Mouse (Mus musculus) thymus, postnatal 4 days (tissue): ENCODE measurements around the gene Shq1.

Experiments
- DNase-seq: peaks from one replicate; pipeline ENCODE4 v3.0.0; 2021

Shq1 gene

DNA sequence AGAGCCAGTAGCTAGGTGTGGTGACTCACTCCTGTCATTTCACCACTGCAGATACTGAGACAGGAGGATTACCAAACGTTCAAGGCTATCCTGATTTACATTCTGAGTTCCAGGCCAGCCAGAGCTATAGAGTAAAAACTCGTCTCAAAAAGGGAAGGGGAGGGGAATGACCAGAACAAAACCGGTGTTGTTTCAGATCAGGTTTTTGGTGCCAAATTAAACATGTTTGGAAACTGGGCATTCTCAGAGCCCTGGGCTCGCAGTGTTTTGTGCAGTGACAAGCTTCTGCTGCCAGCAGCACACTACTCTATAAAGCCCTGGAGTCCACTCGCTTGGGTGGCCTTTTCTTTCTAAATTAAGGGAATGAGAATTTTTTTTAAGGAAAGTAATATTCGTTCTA, 8.7 kb downstream of the Shq1 start:
- DNase-seq, result no peak

DNA sequence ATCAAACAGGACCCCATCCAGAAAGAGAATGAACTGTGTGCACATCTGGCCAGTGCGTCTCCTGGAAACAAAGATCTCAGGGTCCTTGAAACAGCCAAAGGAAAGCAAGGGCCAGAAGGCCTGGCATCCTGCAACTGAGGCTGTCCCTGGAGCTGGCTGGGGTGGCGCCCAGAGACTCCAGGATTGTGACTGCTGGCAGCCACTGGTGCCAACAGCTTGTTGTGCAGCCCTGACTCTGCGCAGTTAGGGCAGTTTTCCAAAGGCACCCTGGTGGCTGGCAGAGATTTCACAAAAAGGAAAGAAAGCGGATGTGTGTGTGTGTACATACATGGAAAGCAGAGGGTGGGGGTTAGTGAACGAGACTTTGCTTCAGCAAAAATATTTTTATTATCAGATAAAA, 10.6 kb downstream of the Shq1 start:
- no peak for DNase-seq

DNA sequence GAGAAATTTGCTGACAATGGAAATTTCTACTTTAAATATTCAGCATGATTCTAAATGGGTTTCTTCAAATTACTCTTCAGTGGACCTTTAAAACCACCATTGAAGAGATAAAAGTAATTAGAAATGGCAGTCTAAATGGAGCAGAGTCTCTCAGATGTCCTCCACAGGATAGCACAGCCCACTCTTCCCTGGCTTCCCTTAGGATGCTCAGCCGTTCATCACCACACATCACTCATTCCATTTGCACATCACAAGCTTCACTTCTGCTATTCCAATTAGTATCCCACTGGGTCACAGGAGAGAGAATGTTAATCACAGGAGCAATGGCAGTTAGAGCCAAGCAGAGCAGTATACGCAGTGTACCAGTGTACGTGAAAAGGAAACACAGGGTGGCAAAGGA, 18.4 kb downstream of the Shq1 start:
- no peak for DNase-seq

DNA sequence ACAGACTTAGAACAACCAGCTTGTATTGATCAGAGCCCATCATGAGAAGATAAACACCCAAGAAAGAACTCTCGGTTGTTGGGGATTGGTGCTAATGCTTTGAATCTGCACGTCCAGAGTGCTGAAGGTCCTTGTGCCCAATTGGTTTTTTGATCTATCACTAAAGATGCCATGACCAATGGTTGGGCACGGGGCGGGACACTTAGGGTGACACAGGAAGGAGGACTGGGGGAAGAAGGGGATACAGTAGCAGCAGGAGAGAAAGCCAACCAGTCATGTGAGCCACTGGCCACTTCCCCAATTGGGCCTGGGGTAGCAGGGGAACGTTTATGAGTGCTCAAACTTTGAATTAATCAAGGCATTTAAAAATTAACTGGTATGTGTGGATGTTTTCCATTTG, 23.8 kb downstream of the Shq1 start:
- DNase-seq, result no peak

DNA sequence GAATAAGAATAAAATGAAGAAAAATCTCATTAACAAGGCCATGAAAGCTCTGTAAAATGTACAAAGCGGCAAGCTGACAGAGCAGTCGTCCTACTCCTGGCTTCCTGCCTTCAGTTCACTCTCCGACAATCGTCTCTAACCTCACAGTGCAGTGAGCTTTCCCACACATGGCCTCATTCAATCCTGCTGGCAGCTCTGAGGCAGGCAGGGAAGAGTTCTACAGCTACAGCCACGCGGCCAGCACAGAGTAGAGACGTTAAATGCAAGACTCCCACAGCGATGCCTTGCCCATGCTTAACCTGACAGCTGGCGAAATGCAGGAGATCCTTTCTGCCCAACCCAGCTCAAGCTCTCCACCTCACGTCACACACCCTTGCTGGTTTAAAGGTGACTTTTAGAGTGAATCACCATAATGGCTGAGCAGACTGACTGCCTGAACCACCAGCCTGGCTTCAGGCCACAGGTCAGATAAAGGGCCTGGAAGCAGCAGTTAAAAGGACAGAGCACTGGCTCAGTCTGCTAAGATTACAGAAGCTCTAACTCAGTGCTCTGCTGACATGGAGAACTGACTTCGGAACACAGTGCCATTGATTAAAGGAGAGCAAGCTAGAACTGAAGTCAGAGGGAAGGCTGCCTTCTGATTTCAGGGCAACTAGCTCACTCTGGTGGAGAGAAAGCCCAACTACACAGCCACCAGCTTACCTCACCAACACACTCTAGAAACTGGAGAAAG, 25.3 kb downstream of the Shq1 start:
- peak; percentile 38 for DNase-seq

DNA sequence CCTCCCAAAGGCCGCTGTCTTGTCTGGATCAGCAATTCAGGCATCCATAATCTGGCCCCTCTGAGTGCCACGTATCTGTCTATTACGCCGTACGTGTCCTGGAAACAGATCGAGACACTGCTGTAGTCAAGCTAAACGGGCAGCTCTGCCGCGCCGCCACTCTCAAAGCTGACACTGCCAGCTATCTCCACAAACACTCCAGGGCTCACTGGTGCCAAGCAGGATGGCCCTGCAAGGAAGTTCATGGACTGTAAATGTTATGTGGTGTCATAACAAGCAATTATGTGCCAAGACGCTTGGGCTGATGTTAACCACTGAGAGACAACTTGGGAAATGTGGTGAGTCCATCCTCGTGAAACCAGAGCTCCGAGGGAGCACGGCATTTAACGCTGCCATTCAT, 26.3 kb downstream of the Shq1 start:
- no peak for DNase-seq

DNA sequence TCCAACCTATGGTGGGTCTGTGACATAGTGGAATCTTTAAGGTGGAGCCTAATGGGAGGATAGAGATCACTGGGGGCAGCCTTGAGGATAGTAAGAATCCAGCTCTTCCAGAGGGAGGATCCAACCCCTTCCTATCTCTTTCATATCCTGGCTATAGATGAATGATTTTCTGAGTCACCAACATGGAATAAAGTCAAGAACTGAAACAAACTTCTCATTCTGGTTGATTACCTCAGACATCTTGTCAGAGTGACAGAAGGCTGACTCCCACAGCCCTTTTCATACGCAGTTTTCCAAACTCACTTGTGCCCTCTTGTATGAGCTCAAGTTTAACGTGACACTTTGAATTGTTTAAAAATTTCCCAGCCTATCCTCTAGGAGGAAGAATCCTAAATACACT, 28.2 kb downstream of the Shq1 start:
- DNase-seq, result no peak

DNA sequence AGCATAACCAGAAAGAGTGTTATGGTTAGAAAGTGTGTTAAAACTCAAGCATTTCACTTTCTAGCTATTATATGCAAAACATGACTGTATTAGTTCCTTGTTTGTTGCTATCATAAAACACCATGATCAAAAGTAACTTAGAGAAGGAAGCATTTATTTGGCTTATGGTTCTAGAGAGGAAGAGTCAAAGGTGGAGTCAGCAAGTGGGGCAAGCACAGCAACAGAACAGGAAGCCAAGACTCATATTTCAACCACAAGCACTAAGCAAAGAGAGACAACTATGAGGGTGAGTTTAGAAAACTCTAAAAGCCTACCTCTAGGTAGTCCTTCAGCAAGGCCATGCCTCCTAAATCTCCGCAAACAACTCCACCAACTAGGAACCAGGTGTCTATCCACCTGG, 30.4 kb downstream of the Shq1 start:
- no peak for DNase-seq

DNA sequence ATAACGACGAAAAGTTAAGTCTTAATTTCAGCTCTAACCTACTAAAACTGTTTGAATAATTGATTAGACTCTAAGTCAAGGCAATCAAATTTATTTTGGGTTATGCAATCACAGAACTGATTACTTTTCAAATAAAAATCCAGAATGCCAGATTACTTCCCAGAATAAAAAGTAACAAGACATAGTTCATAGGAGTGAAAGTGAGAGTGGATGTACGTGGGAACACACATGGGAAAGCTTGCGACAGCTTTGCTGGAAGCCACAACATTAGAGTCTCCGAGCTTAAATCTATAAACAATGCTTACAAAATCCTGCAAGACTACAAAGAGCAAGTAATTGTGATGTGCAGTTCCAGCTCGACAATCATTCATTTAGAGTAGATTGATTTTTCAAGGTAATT, 41.9 kb downstream of the Shq1 start:
- no peak for DNase-seq

DNA sequence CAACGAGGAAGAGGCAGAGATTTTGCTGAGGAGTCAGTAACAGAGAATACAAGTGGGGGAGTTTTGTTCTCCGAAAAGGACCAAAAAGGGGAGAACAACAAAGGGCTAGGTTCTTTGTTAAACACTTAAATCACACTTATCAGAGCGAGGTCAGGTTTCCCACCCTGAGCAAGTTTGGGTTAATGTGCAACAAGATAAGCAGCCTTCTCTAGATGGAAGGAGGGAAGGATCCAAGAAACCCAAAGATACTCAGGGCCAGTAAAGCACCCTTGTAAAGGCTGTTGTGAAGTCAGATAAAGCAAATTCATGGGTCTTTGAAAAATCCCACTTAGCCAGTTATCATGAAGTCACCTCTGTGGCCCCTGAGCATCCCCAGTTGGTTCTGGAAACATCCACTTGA, 42.7 kb downstream of the Shq1 start:
- DNase-seq, result no peak

DNA sequence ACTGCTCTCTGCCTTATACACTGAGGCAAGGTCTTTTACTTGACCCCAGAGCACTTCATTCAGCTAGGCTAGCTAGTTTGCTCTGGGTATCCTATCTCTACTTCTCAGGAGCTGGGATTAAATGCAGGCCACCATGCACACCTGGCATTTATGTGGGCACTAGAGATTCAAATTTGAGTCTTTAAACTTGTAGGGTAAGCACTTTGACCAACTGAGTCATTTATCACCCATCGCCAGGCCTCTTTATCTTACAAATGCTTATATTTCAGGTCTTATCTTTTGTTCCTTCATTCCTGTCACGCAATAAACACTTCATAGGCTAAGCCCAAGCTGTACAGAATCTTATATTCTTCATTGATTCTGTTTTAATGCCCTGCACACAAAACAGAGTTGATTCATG, 47.0 kb downstream of the Shq1 start:
- DNase-seq, result no peak

DNA sequence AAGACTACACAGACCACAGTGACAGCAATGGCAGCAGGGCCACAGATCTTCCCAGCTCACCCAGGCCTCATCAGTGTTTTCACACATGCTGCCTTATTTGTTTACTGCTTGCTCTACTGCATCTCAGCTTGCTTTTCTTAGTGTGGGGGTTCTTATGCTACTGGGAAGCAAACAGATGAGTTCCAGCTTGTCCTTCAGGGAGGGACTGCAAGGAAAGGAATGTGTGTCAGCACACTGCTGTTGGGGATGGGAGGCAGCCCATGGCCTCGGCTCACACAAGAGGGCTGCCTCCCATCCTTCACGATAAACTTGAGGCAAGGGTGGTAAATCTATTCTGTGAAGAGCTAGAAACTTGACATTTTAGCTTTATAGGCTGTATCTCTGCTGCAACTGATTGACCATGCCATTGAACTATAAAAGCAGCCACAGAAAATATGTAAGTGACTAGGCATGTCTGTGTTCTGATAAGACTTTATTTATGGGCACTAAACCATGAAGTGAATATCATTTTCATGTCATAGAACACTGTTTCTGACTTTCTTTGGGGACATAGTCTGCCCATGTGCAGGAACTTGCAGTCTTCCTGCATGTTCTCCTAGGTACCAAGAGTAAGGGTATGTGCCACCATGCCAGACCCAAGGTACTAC, 48.0 kb downstream of the Shq1 start:
- DNase-seq, result no peak

DNA sequence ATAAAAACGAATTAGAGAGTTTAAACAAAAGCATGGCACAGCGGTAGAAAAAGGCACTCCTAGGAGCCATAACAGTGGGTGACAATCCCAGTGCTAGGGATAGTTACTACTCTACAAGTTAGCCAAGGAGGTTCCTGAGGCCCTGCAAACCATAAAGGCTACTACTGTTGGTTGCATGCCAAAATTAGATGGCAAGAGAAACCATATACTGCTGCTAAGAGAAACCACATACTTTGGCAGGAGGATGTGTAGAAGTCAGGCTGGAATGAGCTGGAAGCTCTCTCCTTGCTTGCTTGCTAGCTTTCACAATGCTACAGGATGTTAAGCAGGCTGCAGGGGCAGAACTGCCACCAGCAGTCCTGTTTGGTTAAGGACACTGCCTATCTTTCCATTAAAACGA, 50.5 kb downstream of the Shq1 start:
- no peak for DNase-seq

DNA sequence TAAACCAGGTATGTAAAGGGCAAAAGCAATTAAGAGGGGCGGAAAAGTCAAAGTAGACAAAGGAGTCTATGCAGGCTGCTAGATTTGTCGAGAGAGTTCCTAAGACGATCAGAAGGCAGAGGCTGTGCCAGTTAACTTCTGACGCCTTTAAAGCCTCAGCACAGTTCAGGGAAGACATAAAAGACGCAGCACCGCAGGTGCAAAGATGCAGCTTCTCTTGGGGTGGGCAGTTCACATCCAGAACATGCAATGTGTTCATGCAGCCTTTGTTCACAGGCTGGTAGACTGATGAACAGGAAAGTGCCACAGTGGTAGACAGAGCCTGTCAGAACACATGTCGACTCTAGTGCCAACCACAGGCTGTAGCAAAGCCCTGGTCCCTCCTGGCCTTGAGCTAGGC, 51.6 kb downstream of the Shq1 start:
- peak; percentile 20 for DNase-seq

DNA sequence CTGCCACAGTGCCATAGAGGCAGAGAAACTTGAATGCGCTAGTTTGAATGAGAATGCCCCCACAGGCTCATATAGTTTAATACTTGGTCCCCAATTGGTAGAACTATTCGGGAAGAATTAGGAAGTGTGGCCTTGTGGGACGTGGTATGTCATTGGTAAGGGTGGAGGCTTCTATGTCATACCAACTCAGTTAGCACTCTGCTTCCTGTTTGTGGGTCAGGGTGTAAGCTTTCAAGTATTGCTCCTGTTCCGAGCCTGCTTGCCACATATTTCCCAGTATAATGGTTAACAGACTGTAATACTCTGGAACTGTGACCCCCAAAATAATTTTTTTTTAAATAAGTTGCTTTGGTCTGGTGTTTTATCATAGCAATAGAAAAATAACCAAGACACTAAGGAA, 54.8 kb downstream of the Shq1 start:
- DNase-seq, result no peak

DNA sequence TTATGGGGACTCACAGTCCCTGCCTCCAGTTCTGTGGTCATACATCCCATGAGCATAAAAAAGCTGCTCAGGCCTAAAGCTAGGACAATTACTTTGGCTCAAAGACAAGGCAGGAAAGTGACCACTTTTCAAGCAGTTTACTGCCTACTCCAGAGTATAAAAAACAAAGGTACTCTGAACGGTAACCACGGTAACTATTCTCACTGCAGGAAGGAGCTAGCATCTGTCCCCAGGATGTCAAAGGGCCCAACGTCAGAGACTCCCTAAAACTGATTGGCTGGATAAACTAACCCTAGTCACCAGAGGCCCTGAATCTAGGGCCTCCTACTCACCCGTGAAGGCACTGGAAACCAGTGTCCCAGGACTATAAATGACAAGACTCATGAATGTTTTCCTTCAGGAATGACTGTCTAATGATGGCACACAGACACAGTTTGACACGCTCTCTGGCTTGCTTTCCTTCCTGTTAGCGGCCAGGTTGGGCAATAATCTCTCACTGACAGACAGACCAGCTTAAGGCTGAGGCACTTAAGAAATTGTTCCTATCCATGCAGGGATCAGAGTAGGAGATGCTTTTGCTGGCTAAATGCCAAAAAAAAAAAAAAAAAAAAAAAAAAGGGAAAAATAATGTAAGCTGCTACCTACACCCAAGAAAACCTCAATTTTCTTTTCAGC, 57.2 kb downstream of the Shq1 start:
- no peak for DNase-seq

DNA sequence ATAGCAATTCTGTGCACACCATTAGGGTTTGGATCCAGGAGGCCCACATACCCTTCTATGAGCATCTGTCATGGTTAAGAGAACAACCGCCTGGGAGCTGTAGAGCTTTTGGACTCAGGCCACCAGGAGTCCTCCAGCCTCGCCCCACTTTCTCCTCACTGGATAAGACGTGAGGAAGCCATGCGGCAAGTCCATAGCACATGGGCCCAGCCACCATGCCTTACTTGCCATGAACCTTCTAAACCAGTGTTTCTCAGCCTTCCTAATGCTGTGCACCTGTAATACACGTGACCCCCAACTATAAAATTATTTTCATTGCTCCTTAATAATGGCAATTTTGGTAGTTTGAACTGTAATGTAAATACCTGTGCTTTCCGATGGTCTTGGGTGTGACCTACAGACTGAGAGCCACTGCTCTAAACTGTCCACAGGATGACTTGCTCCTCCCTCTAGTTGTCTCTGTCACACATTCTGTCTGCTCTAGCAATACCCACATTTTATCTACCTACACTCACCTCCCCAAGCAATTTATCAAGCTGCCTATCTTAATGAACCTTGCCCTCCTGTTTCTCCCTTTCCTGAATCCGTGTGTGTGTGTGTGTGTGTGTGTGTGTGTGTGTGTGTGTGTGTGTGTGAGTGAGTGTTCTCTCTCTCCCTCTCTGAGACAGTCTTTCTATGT, 59.9 kb downstream of the Shq1 start:
- no peak for DNase-seq

DNA sequence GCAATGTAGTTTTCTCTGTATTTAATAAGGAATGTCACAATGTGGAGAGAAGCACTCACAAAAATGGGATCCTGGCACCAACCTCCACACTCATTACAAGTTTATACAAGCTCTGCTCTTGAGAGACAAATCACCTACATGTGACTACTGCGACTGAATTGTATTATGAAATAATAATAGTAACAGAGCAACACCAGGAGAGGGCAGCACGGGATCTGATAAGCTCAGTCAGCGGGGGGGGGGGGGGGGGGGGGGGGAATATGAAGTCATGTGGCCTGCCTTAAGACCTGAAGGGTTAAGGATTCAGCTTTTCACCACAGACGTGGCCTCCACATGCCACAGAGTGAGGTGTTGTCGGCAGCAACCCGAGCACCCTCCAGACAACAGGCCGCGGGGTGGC, 60.8 kb downstream of the Shq1 start:
- DNase-seq, result peak; percentile 44

DNA sequence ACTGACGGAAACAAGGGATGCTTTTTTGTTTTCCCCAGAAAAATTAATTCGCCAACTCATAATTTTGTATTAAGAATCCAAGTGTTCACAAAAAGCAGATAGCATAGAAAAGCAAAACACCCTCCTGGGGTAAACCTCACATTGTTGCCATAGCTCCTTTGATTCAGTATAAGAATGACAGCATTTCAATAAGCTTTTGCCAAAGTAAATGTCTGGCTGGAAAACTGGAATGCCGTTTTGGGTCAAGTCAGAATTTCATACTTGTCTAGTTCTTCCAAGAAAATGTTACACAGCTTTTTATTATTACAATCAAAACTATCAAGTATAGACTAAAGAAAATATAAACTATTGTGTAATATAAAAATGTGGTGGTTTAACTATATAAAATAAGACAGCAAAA, 61.7 kb downstream of the Shq1 start:
- no peak for DNase-seq

DNA sequence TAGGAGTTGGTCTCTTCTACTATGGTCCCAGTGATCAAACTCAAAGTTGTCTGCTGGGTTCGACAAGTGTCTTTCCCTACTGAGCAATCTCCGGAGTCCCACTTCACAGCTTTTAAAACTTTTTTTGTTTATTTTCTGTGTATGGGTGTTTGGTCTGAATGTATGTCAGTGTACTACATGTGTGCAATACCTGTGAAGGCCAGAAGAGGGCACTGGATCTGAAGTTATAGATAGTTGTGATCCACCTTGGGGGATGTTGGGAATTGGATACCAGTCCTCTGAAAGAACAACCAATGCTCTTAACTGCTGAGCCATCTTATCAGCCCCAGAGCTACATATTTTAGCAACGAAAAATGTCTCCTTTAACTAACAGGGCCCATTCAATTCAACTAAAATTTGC, 62.5 kb downstream of the Shq1 start:
- DNase-seq, result peak; percentile 69

DNA sequence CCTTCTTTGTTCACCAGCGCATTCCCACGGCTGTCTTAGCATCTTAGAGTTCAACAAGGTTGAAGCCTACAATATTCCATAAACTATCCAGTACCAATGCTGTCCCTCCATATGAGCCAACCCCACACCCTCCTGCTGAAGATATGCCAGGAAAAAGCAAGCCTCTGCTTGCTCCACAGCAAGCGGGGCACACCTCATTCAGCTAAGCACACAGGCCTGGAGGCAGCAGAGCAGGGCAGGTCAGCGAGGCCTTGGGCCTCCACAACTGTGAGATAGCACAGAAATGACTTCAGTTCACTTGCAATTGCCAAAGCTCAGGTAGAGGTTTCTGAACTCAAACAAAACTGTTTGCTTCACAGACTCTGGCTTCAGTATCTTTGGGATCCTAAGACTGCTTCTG, 64.2 kb downstream of the Shq1 start:
- no peak for DNase-seq

DNA sequence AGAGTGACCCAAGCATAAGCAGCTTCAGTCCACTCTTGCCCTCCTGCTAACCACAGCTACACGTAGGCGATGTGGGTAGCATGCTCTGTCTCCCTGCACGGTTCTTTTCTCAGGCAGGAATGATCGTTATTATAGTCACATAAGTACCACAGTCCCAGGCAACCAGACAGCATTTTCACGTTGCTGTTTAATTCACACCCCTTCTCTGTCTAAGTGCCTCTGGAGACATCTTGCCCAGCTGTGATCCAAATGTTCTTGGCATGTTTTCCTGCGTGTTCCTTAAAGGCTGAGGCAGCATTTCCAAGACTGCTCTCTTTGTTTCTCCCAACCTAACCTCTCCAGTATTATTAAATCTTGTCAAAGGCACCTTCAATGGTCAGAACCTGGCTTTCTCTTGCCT, 67.3 kb downstream of the Shq1 start:
- DNase-seq, result no peak

DNA sequence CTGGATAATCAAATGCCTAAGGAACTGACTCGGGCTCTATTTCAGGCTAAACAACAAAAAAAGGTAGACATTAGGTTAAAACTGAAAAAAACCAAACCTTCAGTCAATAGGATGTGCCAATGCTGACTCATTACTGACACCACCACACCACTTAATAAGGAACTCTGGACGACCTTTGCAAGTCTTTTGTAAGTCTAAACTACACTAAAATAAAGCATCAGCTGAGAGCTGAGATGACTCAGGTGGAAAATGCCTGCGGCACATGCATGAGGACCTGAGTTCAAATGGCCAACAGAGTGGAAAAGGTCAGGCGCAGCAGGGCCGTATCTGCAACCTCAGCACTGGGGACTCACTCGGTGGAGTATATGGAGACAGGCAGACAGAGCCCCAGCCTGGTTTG, 69.3 kb downstream of the Shq1 start:
- DNase-seq, result no peak

DNA sequence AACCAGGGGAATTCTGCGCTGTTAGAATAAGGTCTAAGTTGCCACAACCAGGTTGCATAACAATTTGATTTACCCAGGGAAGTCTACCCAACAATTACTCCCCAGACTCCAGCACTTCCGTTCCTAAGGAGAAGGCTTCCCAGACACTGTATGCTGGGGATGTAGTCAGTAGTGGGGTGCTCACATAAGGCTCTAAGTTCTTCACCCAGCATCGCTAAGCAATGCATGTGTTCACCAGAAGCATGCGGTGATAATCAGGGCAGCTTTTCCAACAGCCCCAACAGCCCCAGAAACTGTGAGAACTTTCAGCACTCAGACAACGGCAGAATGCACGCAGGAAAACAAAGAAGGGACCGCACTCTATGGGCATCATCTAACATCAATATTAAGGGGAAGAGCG, 77.1 kb downstream of the Shq1 start:
- DNase-seq, result no peak
